Comparison of ENCODE assay signal across 13 mouse cellular contexts in the genomic region with DNA sequence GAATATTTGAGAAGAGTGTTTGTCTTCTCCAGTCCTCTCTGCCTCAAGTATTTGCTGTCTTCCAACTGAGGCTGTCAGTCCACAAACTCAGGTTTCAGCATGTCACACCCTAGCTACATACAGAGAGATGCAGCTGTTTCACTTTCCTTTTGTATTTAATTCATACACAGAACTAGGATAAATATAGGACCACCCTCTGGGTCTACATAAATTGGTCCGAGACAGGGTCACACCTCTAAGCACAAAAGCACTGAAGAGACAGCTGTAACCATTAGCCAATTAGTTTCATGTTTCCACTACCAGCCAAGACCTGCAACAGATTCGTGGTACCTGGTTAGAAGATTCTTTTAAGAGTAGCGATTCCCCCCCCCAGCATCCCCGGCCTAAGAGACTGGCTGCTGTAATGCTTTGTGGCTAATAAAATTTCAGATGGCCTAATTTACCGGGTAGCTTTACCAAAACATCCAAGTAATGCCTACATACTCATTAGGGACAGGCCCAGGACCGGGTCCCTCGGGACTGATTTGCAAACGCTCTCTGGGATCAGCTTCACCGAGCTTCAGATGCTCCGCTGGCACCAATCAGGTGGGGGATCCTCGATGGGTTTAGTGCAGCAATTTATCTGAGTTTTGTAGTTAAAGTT.
DNase-seq lines count a peak whose midpoint lies in the region; ATAC-seq and TF ChIP-seq lines count a peak whose summit lies in the region.
"Had no signal": no experiment of that assay in that cellular context is flagged by ENCODE, and none has a peak within 500 bp of the region (broad histone marks: within the 10 kb centered on the region; RNA-seq: fewer than 3 reads in every experiment).

No protein-coding gene starts in this region.

- H3K36me3 ChIP-seq in hindbrain, embryonic 15.5 days: no peaks in the 10 kb centered on the region
- no peaks in the 10 kb centered on the region for H3K36me3 ChIP-seq in hindbrain, embryonic 13.5 days
- H3K36me3 ChIP-seq in forebrain, embryonic 14.5 days (ENCODE audit: control insufficient read depth, insufficient read depth, low read length): no peaks in the 10 kb centered on the region
- H3K36me3 ChIP-seq in midbrain, embryonic 13.5 days: no peaks in the 10 kb centered on the region

- H3K4me3 ChIP-seq in hindbrain, embryonic 15.5 days: no peak overlapping the region
- H3K4me3 ChIP-seq in hindbrain, embryonic 13.5 days: no peak overlapping the region
- H3K4me3 ChIP-seq in forebrain, embryonic 14.5 days (ENCODE audit: low read depth, low read length): no peak overlapping the region
- H3K4me3 ChIP-seq in midbrain, embryonic 13.5 days (replicated peaks): no peak overlapping the region
- H3K4me3 ChIP-seq: megakaryocyte, embryonic 14.5 days had no signal

- no peak for TF ChIP-seq CTCF in brain, embryonic 14.5 days (IDR thresholded peaks at IDR 0.05; ENCODE audit: borderline replicate concordance, extremely low read depth, insufficient read depth, insufficient read length)

- WGBS in hindbrain, embryonic 15.5 days: 47% methylated on average over 11 of the region's 11 CpGs
- WGBS in hindbrain, embryonic 13.5 days: 50% methylated on average over 11 of the region's 11 CpGs
- 14% methylated on average over 11 of the region's 11 CpGs for WGBS in forebrain, embryonic 14.5 days
- 56% methylated on average over 11 of the region's 11 CpGs for whole genome bisulfite sequencing in midbrain, embryonic 13.5 days

- no peak overlapping the region for H3K9ac ChIP-seq in hindbrain, embryonic 15.5 days
- no peak overlapping the region for H3K9ac ChIP-seq in hindbrain, embryonic 13.5 days
- no peak overlapping the region for H3K9ac ChIP-seq in forebrain, embryonic 14.5 days (ENCODE audit: low read length)
- no peak overlapping the region for H3K9ac ChIP-seq in midbrain, embryonic 13.5 days (replicated peaks)
- H3K9ac ChIP-seq: lung, embryonic 14.5 days had no signal

- TF ChIP-seq POLR2A in brain, embryonic 14.5 days (IDR thresholded peaks at IDR 0.05; ENCODE audit: borderline replicate concordance, extremely low read depth, insufficient read depth, insufficient read length, poor library complexity, severe bottlenecking): no peak

- H3K4me1 ChIP-seq in hindbrain, embryonic 15.5 days (replicated peaks): peaks cover 27% of the 10 kb centered on the region
- H3K4me1 ChIP-seq in hindbrain, embryonic 13.5 days (replicated peaks): peaks cover 29% of the 10 kb centered on the region
- H3K4me1 ChIP-seq in forebrain, embryonic 14.5 days (ENCODE audit: control insufficient read depth, insufficient read depth, low read length): peaks cover 34% of the 10 kb centered on the region
- peaks cover 32% of the 10 kb centered on the region for H3K4me1 ChIP-seq in midbrain, embryonic 13.5 days (replicated peaks)
- H3K4me1 ChIP-seq: megakaryocyte, embryonic 14.5 days had no signal

- no peak overlapping the region for H3K27ac ChIP-seq in hindbrain, embryonic 15.5 days (replicated peaks)
- H3K27ac ChIP-seq in hindbrain, embryonic 13.5 days: no peak overlapping the region
- peak overlapping the region; percentile 21; the same call in 1 of the 2 replicates for H3K27ac ChIP-seq in forebrain, embryonic 14.5 days (ENCODE audit: low read depth, low read length)
- peak overlapping the region; percentile 64; the same call in 1 of the 2 replicates for H3K27ac ChIP-seq in midbrain, embryonic 13.5 days

- H3K9me3 ChIP-seq in hindbrain, embryonic 15.5 days: no peaks in the 10 kb centered on the region
- H3K9me3 ChIP-seq in hindbrain, embryonic 13.5 days: no peaks in the 10 kb centered on the region
- H3K9me3 ChIP-seq in forebrain, embryonic 14.5 days (replicated peaks; ENCODE audit: control insufficient read depth, low read length): no peaks in the 10 kb centered on the region
- no peaks in the 10 kb centered on the region for H3K9me3 ChIP-seq in midbrain, embryonic 13.5 days

- no peaks in the 10 kb centered on the region for H3K27me3 ChIP-seq in hindbrain, embryonic 15.5 days
- no peaks in the 10 kb centered on the region for H3K27me3 ChIP-seq in hindbrain, embryonic 13.5 days
- H3K27me3 ChIP-seq in forebrain, embryonic 14.5 days (replicated peaks; ENCODE audit: control insufficient read depth, insufficient read depth, low read length): no peaks in the 10 kb centered on the region
- H3K27me3 ChIP-seq in midbrain, embryonic 13.5 days: no peaks in the 10 kb centered on the region
- H3K27me3 ChIP-seq: megakaryocyte, embryonic 14.5 days had no signal

- peak; percentile 30; the same call in 1 of the 2 replicates for ATAC-seq in hindbrain, embryonic 15.5 days (ENCODE audit: low FRiP score, low read depth)
- no peak for ATAC-seq in hindbrain, embryonic 13.5 days (ENCODE audit: low FRiP score)
- ATAC-seq in forebrain, embryonic 14.5 days: peak; percentile 28
- ATAC-seq in midbrain, embryonic 13.5 days: peak; percentile 37; the same call in 1 of the 2 replicates

- DNase-seq in brain, embryonic 14.5 days (ENCODE audit: low read depth): peak; percentile 78
- peak; percentile 54 for DNase-seq in forebrain, embryonic 14.5 days (ENCODE audit: low spot score)
- DNase-seq in ovary, postnatal 14 days (ENCODE audit: low spot score): no peak
- no peak for DNase-seq in cerebellum, adult 18-20 months
- no peak for DNase-seq in left cerebral cortex, adult 9 months (ENCODE audit: low spot score in 2 of 2)
- DNase-seq: heart, postnatal 4 days; kidney, postnatal 25 days; left cerebral cortex, postnatal 4 days; lung, embryonic 14.5 days had no signal

- no peak overlapping the region for H3K4me2 ChIP-seq in hindbrain, embryonic 15.5 days
- no peak overlapping the region for H3K4me2 ChIP-seq in hindbrain, embryonic 13.5 days
- H3K4me2 ChIP-seq in forebrain, embryonic 14.5 days (ENCODE audit: low read length): peak overlapping the region; percentile 12; the same call in 1 of the 2 replicates
- H3K4me2 ChIP-seq in midbrain, embryonic 13.5 days (replicated peaks): no peak overlapping the region
- H3K4me2 ChIP-seq: lung, embryonic 14.5 days had no signal

Comparison
In these comparisons a context has a peak if more than half of its experiments do, and no peak if none do; other contexts are left out.
1. H3K27ac ChIP-seq: peak in forebrain, embryonic 14.5 days (single experiment) and midbrain, embryonic 13.5 days (single experiment); none in hindbrain, embryonic 15.5 days (single experiment) and hindbrain, embryonic 13.5 days (single experiment).
2. DNase-seq: peak in brain, embryonic 14.5 days (single experiment) and forebrain, embryonic 14.5 days (single experiment); none in ovary, postnatal 14 days (single experiment), cerebellum, adult 18-20 months (0 of 2) and left cerebral cortex, adult 9 months (0 of 2).